Mouse (Mus musculus): ENCODE measurements around the gene Pomgnt2. TPM values are rescaled to one million over a fixed set of nuclear protein-coding genes. Genes with fewer than 3 reads are reported as not detected.
A peak's percentile ranks its signal among the peaks of the same experiment; 100 is the strongest.

Gene Pomgnt2
- polyA plus RNA-seq, 1 experiment from 2014 or later: 17.1 TPM

- no peaks in the 10 kb centered on the region for H3K4me1 ChIP-seq
- no peak overlapping the region for H3K9ac ChIP-seq
- no peaks in the 10 kb centered on the region for H3K9me3 ChIP-seq (replicated peaks)
- no peaks in the 10 kb centered on the region for H3K36me3 ChIP-seq
- H3K27me3 ChIP-seq: no peaks in the 10 kb centered on the region
- no peak overlapping the region for H3K4me2 ChIP-seq
- no peak overlapping the region for H3K27ac ChIP-seq
- 46% methylated on average over 7 of the region's 7 CpGs for WGBS
- ATAC-seq (replicated peaks; ENCODE audit: low FRiP score): no peak
- no peak overlapping the region for H3K4me3 ChIP-seq (replicated peaks)
These were observed 36.8 kb downstream of the Pomgnt2 start for GRCm38 (mm10) chr9:121959966-121960635.

GRCm38 (mm10) chr9:121952596-121952995, 44.3 kb downstream of the Pomgnt2 start:
- Histone ChIP-seq H3K9me3 (replicated peaks) (no peaks in the 10 kb centered on the region), H3K36me3 (no peaks in the 10 kb centered on the region), H3K27ac (no peak overlapping the region), H3K9ac (no peak overlapping the region), H3K4me3 (replicated peaks) (no peak overlapping the region), H3K4me1 (peaks cover 18% of the 10 kb centered on the region), H3K4me2 (no peak overlapping the region), H3K27me3 (no peaks in the 10 kb centered on the region)
- WGBS: 85% methylated on average over 6 of the region's 6 CpGs
- no peak for ATAC-seq (replicated peaks; ENCODE audit: low FRiP score)

- peak overlapping the region; percentile 32; the same call in 1 of the 2 replicates for H3K27ac ChIP-seq
- WGBS: 37% methylated on average over 4 of the region's 4 CpGs
- no peaks in the 10 kb centered on the region for H3K9me3 ChIP-seq (replicated peaks)
- H3K4me3 ChIP-seq (replicated peaks): peak overlapping the region; percentile 29
- peaks cover 18% of the 10 kb centered on the region for H3K4me1 ChIP-seq
- H3K9ac ChIP-seq: 0 out of 2 replicates have a peak overlapping the region, but pooled peaks have one; percentile 36
- no peaks in the 10 kb centered on the region for H3K27me3 ChIP-seq
- no peaks in the 10 kb centered on the region for H3K36me3 ChIP-seq
- peak overlapping the region; percentile 54 for H3K4me2 ChIP-seq
- ATAC-seq (replicated peaks; ENCODE audit: low FRiP score): peak; percentile 28; the same call in 1 of the 2 replicates
These were observed 45.8 kb downstream of the Pomgnt2 start for GRCm38 (mm10) chr9:121951114-121951423.

GRCm38 (mm10) chr9:121950418-121951113, 46.3 kb downstream of the Pomgnt2 start, which contains the start of gene Fam198a:
Gene Fam198a (plus strand): TSS chr9:121950988.
- H3K27me3 ChIP-seq: no peaks in the 10 kb centered on the region
- ATAC-seq (replicated peaks; ENCODE audit: low FRiP score): peak; percentile 86
- 7% methylated on average over 14 of the region's 14 CpGs for WGBS

GRCm38 (mm10) chr9:121948431-121948830, 48.5 kb downstream of the Pomgnt2 start:
- no peaks in the 10 kb centered on the region for H3K27me3 ChIP-seq
- no peak for ATAC-seq (replicated peaks; ENCODE audit: low FRiP score)
- no peaks in the 10 kb centered on the region for H3K36me3 ChIP-seq
- no peak overlapping the region for H3K4me2 ChIP-seq
- 72% methylated on average over 4 of the region's 4 CpGs for WGBS
- H3K4me1 ChIP-seq: peaks cover 18% of the 10 kb centered on the region
- H3K4me3 ChIP-seq (replicated peaks): no peak overlapping the region
- no peaks in the 10 kb centered on the region for H3K9me3 ChIP-seq (replicated peaks)
- H3K27ac ChIP-seq: no peak overlapping the region
- H3K9ac ChIP-seq: no peak overlapping the region

More at GRCm38 (mm10) chr9:121950418-121951113, 46.3 kb downstream of the Pomgnt2 start, which contains the start of gene Fam198a:
- peak within 1 kb of the TSS; percentile 54 for H3K4me2 ChIP-seq
- H3K4me1 ChIP-seq: peaks cover 18% of the 10 kb centered on the region
- H3K36me3 ChIP-seq: no peaks in the 10 kb centered on the region
- peak within 1 kb of the TSS; percentile 29 for H3K4me3 ChIP-seq (replicated peaks)
- peak within 1 kb of the TSS; percentile 76 for H3K27ac ChIP-seq
- H3K9ac ChIP-seq: peak within 1 kb of the TSS; percentile 39; the same call in 1 of the 2 replicates
- no peaks in the 10 kb centered on the region for H3K9me3 ChIP-seq (replicated peaks)

GRCm38 (mm10) chr9:121947784-121948183, 49.1 kb downstream of the Pomgnt2 start:
- Histone ChIP-seq H3K4me3 (replicated peaks) (no peak overlapping the region), H3K27ac (no peak overlapping the region), H3K27me3 (no peaks in the 10 kb centered on the region), H3K36me3 (no peaks in the 10 kb centered on the region), H3K9ac (no peak overlapping the region), H3K4me2 (no peak overlapping the region), H3K9me3 (replicated peaks) (no peaks in the 10 kb centered on the region), H3K4me1 (peaks cover 18% of the 10 kb centered on the region)
- no peak for ATAC-seq (replicated peaks; ENCODE audit: low FRiP score)
- 12% methylated on average over 4 of the region's 4 CpGs for WGBS

- H3K4me3 ChIP-seq (replicated peaks): no peak overlapping the region
- no peak overlapping the region for H3K9ac ChIP-seq
- H3K9me3 ChIP-seq (replicated peaks): no peaks in the 10 kb centered on the region
- WGBS: 79% methylated on average over 3 of the region's 3 CpGs
- H3K36me3 ChIP-seq: no peaks in the 10 kb centered on the region
- no peak overlapping the region for H3K27ac ChIP-seq
- no peaks in the 10 kb centered on the region for H3K27me3 ChIP-seq
- H3K4me1 ChIP-seq: no peaks in the 10 kb centered on the region
- H3K4me2 ChIP-seq: no peak overlapping the region
- ATAC-seq (replicated peaks; ENCODE audit: low FRiP score): no peak
These were observed 53.3 kb downstream of the Pomgnt2 start for GRCm38 (mm10) chr9:121943628-121944027.

GRCm38 (mm10) chr9:121943005-121943404, 53.9 kb downstream of the Pomgnt2 start:
- Histone ChIP-seq H3K4me3 (replicated peaks) (no peak overlapping the region), H3K4me1 (no peaks in the 10 kb centered on the region), H3K9ac (no peak overlapping the region), H3K36me3 (no peaks in the 10 kb centered on the region), H3K27ac (no peak overlapping the region), H3K9me3 (replicated peaks) (no peaks in the 10 kb centered on the region), H3K27me3 (no peaks in the 10 kb centered on the region), H3K4me2 (no peak overlapping the region)
- 85% methylated on average over 3 of the region's 3 CpGs for WGBS
- ATAC-seq (replicated peaks; ENCODE audit: low FRiP score): no peak

- no peaks in the 10 kb centered on the region for H3K4me1 ChIP-seq
- no peaks in the 10 kb centered on the region for H3K27me3 ChIP-seq
- WGBS: 61% methylated on average over 21 of the region's 21 CpGs
- H3K4me3 ChIP-seq (replicated peaks): peak overlapping the region; percentile 46
- H3K27ac ChIP-seq: no peak overlapping the region
- ATAC-seq (replicated peaks; ENCODE audit: low FRiP score): peak; percentile 67
- peak overlapping the region; percentile 40; the same call in 1 of the 2 replicates for H3K9ac ChIP-seq
- H3K9me3 ChIP-seq (replicated peaks): no peaks in the 10 kb centered on the region
- H3K4me2 ChIP-seq: peak overlapping the region; percentile 50
- H3K36me3 ChIP-seq: no peaks in the 10 kb centered on the region
These were observed 59.0 kb downstream of the Pomgnt2 start for GRCm38 (mm10) chr9:121937944-121938355.

GRCm38 (mm10) chr9:121937451-121937864, 59.5 kb downstream of the Pomgnt2 start:
- Histone ChIP-seq H3K27ac (no peak overlapping the region), H3K4me3 (replicated peaks) (peak overlapping the region; percentile 46), H3K4me1 (no peaks in the 10 kb centered on the region), H3K9ac (no peak overlapping the region), H3K27me3 (no peaks in the 10 kb centered on the region), H3K9me3 (replicated peaks) (no peaks in the 10 kb centered on the region), H3K4me2 (peak overlapping the region; percentile 50), H3K36me3 (no peaks in the 10 kb centered on the region)
- WGBS: 59% methylated on average over 6 of the region's 6 CpGs
- ATAC-seq (replicated peaks; ENCODE audit: low FRiP score): peak; percentile 52

GRCm38 (mm10) chr9:121936952-121937351, 60.0 kb downstream of the Pomgnt2 start:
- Histone ChIP-seq H3K4me2 (peak overlapping the region; percentile 50; the same call in 1 of the 2 replicates), H3K4me1 (no peaks in the 10 kb centered on the region), H3K36me3 (no peaks in the 10 kb centered on the region), H3K4me3 (replicated peaks) (no peak overlapping the region), H3K27me3 (no peaks in the 10 kb centered on the region), H3K9ac (no peak overlapping the region), H3K9me3 (replicated peaks) (no peaks in the 10 kb centered on the region), H3K27ac (no peak overlapping the region)
- WGBS: 70% methylated on average over 1 of the region's 1 CpGs
- 0 out of 2 replicates have a peak, but pooled peaks have one; percentile 22 for ATAC-seq (replicated peaks; ENCODE audit: low FRiP score)

- ATAC-seq (replicated peaks; ENCODE audit: low FRiP score): no peak
- H3K4me2 ChIP-seq: no peak overlapping the region
- no peaks in the 10 kb centered on the region for H3K9me3 ChIP-seq (replicated peaks)
- WGBS: 81% methylated on average over 4 of the region's 4 CpGs
- no peaks in the 10 kb centered on the region for H3K27me3 ChIP-seq
- H3K9ac ChIP-seq: no peak overlapping the region
- H3K36me3 ChIP-seq: no peaks in the 10 kb centered on the region
- H3K4me3 ChIP-seq (replicated peaks): no peak overlapping the region
- no peak overlapping the region for H3K27ac ChIP-seq
- no peaks in the 10 kb centered on the region for H3K4me1 ChIP-seq
These were observed 62.1 kb downstream of the Pomgnt2 start for GRCm38 (mm10) chr9:121934856-121935255.

Measured in kidney, embryonic 15.5 days (tissue).